Mouse (Mus musculus) c-Kit-negative CD71-positive TER-119-positive erythroid progenitor cells, embryonic 14.5 days (primary cell): ENCODE data around the gene Cypt3.

Experiments
- DNase-seq: peaks from one replicate; pipeline ENCODE4 v3.0.0-alpha.2; 2013; ENCODE audit warnings: low read depth, low spot score

Gene Cypt3

GRCm38 (mm10) chrX:153558293-153558692, at the start of gene Cypt3:
TSS of gene Cypt3 (plus strand) at chrX:153558593.
- no peak for DNase-seq

GRCm38 (mm10) chrX:153515491-153515890, 42.9 kb upstream of the Cypt3 start:
- no peak for DNase-seq

- no peak for DNase-seq
These were observed 30.0 kb upstream of the Cypt3 start for GRCm38 (mm10) chrX:153528399-153528798.

GRCm38 (mm10) chrX:153556634-153557033, 1.8 kb upstream of the Cypt3 start:
- DNase-seq, result no peak

GRCm38 (mm10) chrX:153564650-153565049, 6.3 kb downstream of the Cypt3 start:
- DNase-seq, result no peak

- DNase-seq, result no peak
These were observed 41.2 kb downstream of the Cypt3 start for GRCm38 (mm10) chrX:153599583-153599982.
